ENCODE assay signal across 21 mouse cellular contexts in the genomic region with DNA sequence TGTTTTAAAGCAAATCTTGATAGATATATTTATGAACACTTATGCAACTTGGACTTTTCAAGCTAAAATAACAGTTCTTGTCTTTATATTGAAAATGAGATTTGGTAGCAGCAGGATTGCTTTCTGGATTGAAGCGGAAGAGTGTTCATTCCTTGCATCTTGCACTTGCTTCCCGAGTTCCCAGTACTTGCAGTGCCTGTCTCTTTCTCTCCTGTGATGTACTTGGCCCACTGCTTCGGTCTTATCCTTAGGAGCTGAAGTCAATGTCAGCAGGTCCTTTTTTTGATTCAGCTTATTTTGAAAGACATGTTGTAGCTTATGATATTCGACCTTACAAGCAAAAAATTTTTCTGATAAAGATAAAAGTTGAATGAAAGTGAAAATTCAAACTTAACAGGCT. TPM values are rescaled to one million over a fixed set of nuclear protein-coding genes. Genes with fewer than 3 reads are reported as not detected.
DNase-seq lines count a peak whose midpoint lies in the region; ATAC-seq and TF ChIP-seq lines count a peak whose summit lies in the region.
"Had no signal": no experiment of that assay in that cellular context is flagged by ENCODE, and none has a peak within 500 bp of the region (broad histone marks: within the 10 kb centered on the region; RNA-seq: fewer than 3 reads in every experiment).

No protein-coding gene starts in this region.

- H3K4me2 ChIP-seq in forebrain, postnatal 0 days (ENCODE audit: low read depth) = no peak overlapping the region
- H3K4me2 ChIP-seq in forebrain, embryonic 11.5 days (ENCODE audit: low read depth, low read length, severe bottlenecking) = no peak overlapping the region
- H3K4me2 ChIP-seq in heart, postnatal 0 days (ENCODE audit: low read depth, low read length) = peak overlapping the region; percentile 41; the same call in 1 of the 2 replicates
- H3K4me2 ChIP-seq: kidney, embryonic 15.5 days; limb, embryonic 12.5 days; liver, embryonic 11.5 days; neural tube, embryonic 13.5 days had no signal

- H3K4me1 ChIP-seq in forebrain, postnatal 0 days (ENCODE audit: insufficient read depth) = no peaks in the 10 kb centered on the region
- H3K4me1 ChIP-seq in forebrain, embryonic 11.5 days (replicated peaks; ENCODE audit: control insufficient read depth, insufficient read depth, low read length) = no peaks in the 10 kb centered on the region
- no peaks in the 10 kb centered on the region for H3K4me1 ChIP-seq in heart, postnatal 0 days (ENCODE audit: control insufficient read depth, insufficient read depth)
- H3K4me1 ChIP-seq in heart, embryonic 10.5 days = no peaks in the 10 kb centered on the region
- H3K4me1 ChIP-seq: kidney, embryonic 15.5 days; limb, embryonic 12.5 days; neural tube, embryonic 13.5 days had no signal

- no peaks in the 10 kb centered on the region for H3K27me3 ChIP-seq in forebrain, postnatal 0 days (ENCODE audit: insufficient read depth, low read length)
- H3K27me3 ChIP-seq in forebrain, embryonic 11.5 days (ENCODE audit: control insufficient read depth, insufficient read depth, low read length) = no peaks in the 10 kb centered on the region
- H3K27me3 ChIP-seq in heart, postnatal 0 days (ENCODE audit: control insufficient read depth, insufficient read depth, low read length) = no peaks in the 10 kb centered on the region
- no peaks in the 10 kb centered on the region for H3K27me3 ChIP-seq in heart, embryonic 10.5 days (ENCODE audit: insufficient read depth, poor library complexity, severe bottlenecking)
- H3K27me3 ChIP-seq: kidney, embryonic 15.5 days; limb, embryonic 12.5 days; neural tube, embryonic 13.5 days had no signal

- no peak overlapping the region for H3K9ac ChIP-seq in forebrain, postnatal 0 days
- no peak overlapping the region for H3K9ac ChIP-seq in forebrain, embryonic 11.5 days (ENCODE audit: low read length)
- no peak overlapping the region for H3K9ac ChIP-seq in heart, postnatal 0 days (replicated peaks; ENCODE audit: low read depth, low read length)
- H3K9ac ChIP-seq: kidney, embryonic 15.5 days; limb, embryonic 12.5 days; liver, postnatal 0 days; neural tube, embryonic 13.5 days had no signal

- no peak overlapping the region for H3K27ac ChIP-seq in forebrain, postnatal 0 days (ENCODE audit: low read depth, low read length)
- H3K27ac ChIP-seq in forebrain, embryonic 11.5 days (ENCODE audit: low read depth, low read length) = no peak overlapping the region
- peak overlapping the region; percentile 27; the same call in 1 of the 2 replicates for H3K27ac ChIP-seq in heart, postnatal 0 days (ENCODE audit: low read depth)
- no peak overlapping the region for H3K27ac ChIP-seq in heart, embryonic 10.5 days
- H3K27ac ChIP-seq: kidney, embryonic 15.5 days; limb, embryonic 12.5 days; macrophage had no signal

- 60% methylated on average over 4 of the region's 4 CpGs for WGBS in forebrain, postnatal 0 days
- 85% methylated on average over 4 of the region's 4 CpGs for WGBS in forebrain, embryonic 11.5 days
- WGBS in heart, postnatal 0 days = 40% methylated on average over 4 of the region's 4 CpGs
- 59% methylated on average over 4 of the region's 4 CpGs for WGBS in heart, embryonic 10.5 days

- H3K36me3 ChIP-seq in forebrain, postnatal 0 days (ENCODE audit: insufficient read depth) = no peaks in the 10 kb centered on the region
- no peaks in the 10 kb centered on the region for H3K36me3 ChIP-seq in forebrain, embryonic 11.5 days (ENCODE audit: control insufficient read depth, insufficient read depth, low read length)
- H3K36me3 ChIP-seq in heart, postnatal 0 days (replicated peaks; ENCODE audit: control insufficient read depth, insufficient read depth, low read length) = no peaks in the 10 kb centered on the region
- no peaks in the 10 kb centered on the region for H3K36me3 ChIP-seq in heart, embryonic 10.5 days
- H3K36me3 ChIP-seq: kidney, embryonic 15.5 days; limb, embryonic 12.5 days; neural tube, embryonic 13.5 days had no signal

- H3K9me3 ChIP-seq in forebrain, postnatal 0 days (ENCODE audit: low read length) = no peaks in the 10 kb centered on the region
- no peaks in the 10 kb centered on the region for H3K9me3 ChIP-seq in forebrain, embryonic 11.5 days (ENCODE audit: control insufficient read depth, low read length)
- no peaks in the 10 kb centered on the region for H3K9me3 ChIP-seq in heart, postnatal 0 days (replicated peaks; ENCODE audit: control insufficient read depth, low read length)
- H3K9me3 ChIP-seq in heart, embryonic 10.5 days = no peaks in the 10 kb centered on the region
- H3K9me3 ChIP-seq: kidney, embryonic 15.5 days; limb, embryonic 12.5 days; neural tube, embryonic 13.5 days had no signal

- no peak for TF ChIP-seq EP300 in heart, postnatal 0 days (IDR thresholded peaks at IDR 0.05; ENCODE audit: low read depth)

- no peak for ATAC-seq in forebrain, postnatal 0 days
- ATAC-seq in forebrain, embryonic 11.5 days (replicated peaks; ENCODE audit: low FRiP score) = no peak
- no peak for ATAC-seq in heart, postnatal 0 days (ENCODE audit: insufficient read depth, low read depth)
- ATAC-seq: CD4-positive, CD25-positive, alpha-beta regulatory T cell, adult 4 months; liver, postnatal 0 days; lung, postnatal 0 days; midbrain, embryonic 16.5 days had no signal

- no peak overlapping the region for H3K4me3 ChIP-seq in forebrain, postnatal 0 days (ENCODE audit: low read depth, low read length)
- no peak overlapping the region for H3K4me3 ChIP-seq in forebrain, embryonic 11.5 days (ENCODE audit: low read depth, low read length)
- H3K4me3 ChIP-seq in heart, postnatal 0 days (ENCODE audit: low read depth, low read length) = no peak overlapping the region
- no peak overlapping the region for H3K4me3 ChIP-seq in heart, embryonic 10.5 days
- H3K4me3 ChIP-seq: kidney, embryonic 15.5 days; limb, embryonic 12.5 days; myocyte; neural tube, embryonic 13.5 days had no signal

- no peak for TF ChIP-seq POLR2A in brain, embryonic 14.5 days (IDR thresholded peaks at IDR 0.05; ENCODE audit: borderline replicate concordance, extremely low read depth, insufficient read depth, insufficient read length, poor library complexity, severe bottlenecking)

- peak; percentile 52 for DNase-seq in cerebellum, adult 9-10 months
- DNase-seq in cerebellum, adult 8-10 months = no peak
- DNase-seq in forebrain, postnatal 0 days = peak; percentile 3
- DNase-seq in forebrain, embryonic 11.5 days (ENCODE audit: low spot score) = no peak
- no peak for DNase-seq in heart, postnatal 0 days (ENCODE audit: low spot score)
- no peak for DNase-seq in heart, embryonic 10.5 days (ENCODE audit: low spot score)
- DNase-seq in brain, embryonic 14.5 days (ENCODE audit: low read depth) = peak; percentile 39
- DNase-seq: adrenal gland, postnatal 14 days; kidney, adult 11 months; kidney, postnatal 4 days; liver, postnatal 0 days; thymus, postnatal 14 days had no signal

- no peak for TF ChIP-seq CTCF in forebrain, postnatal 0 days (IDR thresholded peaks at IDR 0.05; ENCODE audit: low read depth)
- no peak for TF ChIP-seq CTCF in heart, postnatal 0 days (IDR thresholded peaks at IDR 0.05; ENCODE audit: low read depth)
- no peak for TF ChIP-seq CTCF in brain, embryonic 14.5 days (IDR thresholded peaks at IDR 0.05; ENCODE audit: borderline replicate concordance, extremely low read depth, insufficient read depth, insufficient read length)

RNA-seq across cellular contexts. Expression of a gene that starts 43.7 kb away (rescaled TPM):
- total RNA-seq in forebrain, postnatal 0 days (2014; rRNA removed) = 20.5 and 22.1 TPM in 2 replicates
- 3.8 and 5.9 TPM in 2 replicates for polyA plus RNA-seq in forebrain, postnatal 0 days (2015; fragmentation: Nextera tagmentation; extraction: Ambion mirVana)
- polyA plus RNA-seq in forebrain, embryonic 11.5 days (2014; fragmentation: Nextera tagmentation; extraction: Ambion mirVana) = 0.15 and 0.60 TPM in 2 replicates
- 18.2 and 19.7 TPM in 2 replicates for total RNA-seq in heart, postnatal 0 days (2014; rRNA removed; ENCODE audit: low replicate concordance)
- 8.6 and 8.8 TPM in 2 replicates for polyA plus RNA-seq in heart, postnatal 0 days (2015; fragmentation: Nextera tagmentation; extraction: Ambion mirVana)
- polyA plus RNA-seq in heart, embryonic 10.5 days (2016; fragmentation: Nextera tagmentation; extraction: Ambion mirVana) = 2.6 and 4.5 TPM in 2 replicates
- 5.2 and 8.6 TPM in 2 replicates for polyA plus RNA-seq in brain, embryonic 14.5 days (2012; rRNA removed)
- polyA plus RNA-seq: CD4-positive, CD25-positive, alpha-beta regulatory T cell, adult 4 months; liver, postnatal 0 days; macrophage; myocyte had no signal

Comparison
In these comparisons a context has a peak if more than half of its experiments do, and no peak if none do; other contexts are left out.
1. DNase-seq: peak in cerebellum, adult 9-10 months (single experiment), forebrain, postnatal 0 days (single experiment) and brain, embryonic 14.5 days (single experiment); none in cerebellum, adult 8-10 months (single experiment), forebrain, embryonic 11.5 days (single experiment), heart, postnatal 0 days (single experiment) and heart, embryonic 10.5 days (single experiment).